Mouse (Mus musculus) forebrain, embryonic 14.5 days (tissue): ENCODE measurements around the gene Nmd3. TPM values are rescaled to one million over a fixed set of nuclear protein-coding genes. Genes with fewer than 3 reads are reported as not detected.

Experiments used
- ATAC-seq: fragments of 200-750 bp; cut with Nextera tagmentation; 2 replicates; pipeline ENCODE4 v1.8.0; 2017; ENCODE audit warnings: mild to moderate bottlenecking, moderate library complexity
- DNase-seq: peaks from one replicate; pipeline ENCODE4 v3.0.0-alpha.2; 2015; ENCODE audit warnings: low spot score
- H3K27ac ChIP-seq: fragments of 300-500 bp; sonication (generic); 2 replicates; pipeline ENCODE4 v1.5.1; 2014; ENCODE audit warnings: low read depth, mild to moderate bottlenecking, control low read depth, low read length, moderate library complexity
- H3K27me3 ChIP-seq: fragments of 300-500 bp; sonication (generic); replicated peaks from 2 replicates; pipeline ENCODE4 v1.6.1; 2014; ENCODE audit warnings: low read length, control low read depth, mixed read lengths; ENCODE audit not compliant: control insufficient read depth, insufficient read depth
- H3K36me3 ChIP-seq: fragments of 300-500 bp; sonication (generic); 2 replicates; pipeline ENCODE4 v1.6.1; 2014; ENCODE audit warnings: low read length, control low read depth; ENCODE audit not compliant: control insufficient read depth, insufficient read depth
- H3K4me1 ChIP-seq: fragments of 300-500 bp; sonication (generic); 2 replicates; pipeline ENCODE4 v1.6.1; 2014; ENCODE audit warnings: antibody characterized with exemption, low read length, control low read depth; ENCODE audit not compliant: control insufficient read depth, insufficient read depth
- H3K4me2 ChIP-seq: fragments of 300-500 bp; sonication (generic); 2 replicates; pipeline ENCODE4 v1.6.1; 2014; ENCODE audit warnings: mild to moderate bottlenecking, control low read depth, low read length
- H3K4me3 ChIP-seq: fragments of 300-500 bp; sonication (generic); 2 replicates; pipeline ENCODE4 v1.5.1; 2014; ENCODE audit warnings: low read depth, low read length, control low read depth
- H3K9ac ChIP-seq: fragments of 300-500 bp; sonication (generic); 2 replicates; pipeline ENCODE4 v1.6.1; 2014; ENCODE audit warnings: mild to moderate bottlenecking, low read length, control low read depth, moderate library complexity
- H3K9me3 ChIP-seq: fragments of 300-500 bp; sonication (generic); replicated peaks from 2 replicates; pipeline ENCODE4 v1.6.1; 2016; ENCODE audit warnings: low read length, control low read depth, mixed read lengths; ENCODE audit not compliant: control insufficient read depth
- WGBS: fragments of 180-500 bp; shearing (Covaris S2); extraction: QIAGEN DNeasy Blood & Tissue Kit; methylation state at CpG from one replicate; pipeline ENCODE4 v1.1.7; 2014; 5-methylcytosine and 5-hydroxymethylcytosine counted together
- polyA plus RNA-seq: library from polyadenylated mRNA; unstranded; fragments of >200 nt; fragmentation: Nextera tagmentation; extraction: Ambion mirVana; gene quantifications from 2 replicates; pipeline ENCODE4 v1.2.1, GENCODE M21; 2014

The Nmd3 gene
- polyA plus RNA-seq, 1 experiment from 2014 or later = 136 TPM

DNA sequence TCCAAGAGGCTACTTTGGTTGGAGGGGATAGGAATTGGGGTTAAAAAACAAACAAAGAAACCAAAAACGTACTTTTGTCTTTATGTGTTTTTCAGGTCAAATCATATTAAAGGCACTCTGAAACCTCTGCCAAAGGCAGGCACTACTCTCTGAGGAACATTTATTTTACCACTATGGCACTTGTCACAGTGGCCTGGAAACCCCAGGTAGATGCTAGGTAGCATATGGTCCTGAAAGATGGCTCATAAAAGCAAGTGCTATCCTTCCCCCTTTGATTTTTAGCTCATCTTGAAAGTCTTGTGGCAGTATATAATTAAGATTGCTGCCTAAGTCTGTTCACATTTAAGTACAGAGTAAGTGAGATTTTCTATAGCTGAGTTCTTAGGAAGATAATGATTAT lies 35.7 kb downstream of the Nmd3 start:
- Histone ChIP-seq H3K4me2 (no peak overlapping the region), H3K4me1 (no peaks in the 10 kb centered on the region), H3K9me3 (no peaks in the 10 kb centered on the region), H3K27me3 (no peaks in the 10 kb centered on the region), H3K36me3 (peaks cover 46% of the 10 kb centered on the region), H3K27ac (no peak overlapping the region), H3K9ac (no peak overlapping the region), H3K4me3 (no peak overlapping the region)
- WGBS = 92% methylated on average over 1 of the region's 1 CpGs
- ATAC-seq (no peak), DNase-seq (no peak)

- ATAC-seq (no peak), DNase-seq (no peak)
- no peak overlapping the region for H3K4me3 ChIP-seq
- WGBS = 96% methylated on average over 6 of the region's 6 CpGs
- H3K27me3 ChIP-seq = no peaks in the 10 kb centered on the region
- H3K9me3 ChIP-seq = no peaks in the 10 kb centered on the region
- no peak overlapping the region for H3K9ac ChIP-seq
- peaks cover 23% of the 10 kb centered on the region; the same call in 1 of the 2 replicates for H3K36me3 ChIP-seq
- H3K27ac ChIP-seq = no peak overlapping the region
- H3K4me1 ChIP-seq = no peaks in the 10 kb centered on the region
- H3K4me2 ChIP-seq = no peak overlapping the region
Measured at GRCm38 (mm10) chr3:69760081-69760480, 38.3 kb downstream of the Nmd3 start.

- H3K4me3 ChIP-seq = no peak overlapping the region
- 86% methylated on average over 4 of the region's 4 CpGs for WGBS
- no peaks in the 10 kb centered on the region for H3K9me3 ChIP-seq
- H3K9ac ChIP-seq = no peak overlapping the region
- no peak overlapping the region for H3K4me2 ChIP-seq
- no peak overlapping the region for H3K27ac ChIP-seq
- ATAC-seq = no peak
- no peaks in the 10 kb centered on the region for H3K27me3 ChIP-seq
- no peaks in the 10 kb centered on the region for H3K4me1 ChIP-seq
- peaks cover 26% of the 10 kb centered on the region; the same call in 1 of the 2 replicates for H3K36me3 ChIP-seq
- no peak for DNase-seq
Measured at GRCm38 (mm10) chr3:69761195-69761594, 39.4 kb downstream of the Nmd3 start.

DNA sequence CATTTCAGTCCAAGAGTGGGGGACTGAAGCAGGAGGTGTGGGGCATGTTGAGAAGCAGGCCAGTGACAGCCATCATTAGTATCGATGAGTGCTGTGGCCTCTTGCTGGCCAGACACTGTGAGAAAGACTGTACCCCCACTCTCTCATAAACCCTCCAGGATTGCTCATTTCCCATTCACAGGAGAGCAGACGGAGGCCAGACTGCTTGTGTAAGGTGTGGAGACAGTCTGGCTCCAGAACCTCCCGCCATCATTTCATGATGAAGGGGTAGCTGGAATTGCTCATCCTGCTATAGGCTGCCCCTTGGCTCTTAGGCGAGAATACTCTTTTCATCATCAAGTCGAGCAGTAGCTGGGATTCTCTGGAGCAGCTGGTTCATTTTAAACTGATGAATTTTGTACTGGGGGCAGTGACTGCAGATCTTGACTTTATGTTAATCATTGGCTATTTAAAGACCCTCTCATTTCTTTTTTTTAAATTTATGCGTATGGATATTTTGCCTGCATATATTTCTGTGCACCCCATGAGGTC lies 41.1 kb downstream of the Nmd3 start:
- no peak overlapping the region for H3K27ac ChIP-seq
- H3K4me3 ChIP-seq = no peak overlapping the region
- DNase-seq = no peak
- no peak overlapping the region for H3K4me2 ChIP-seq
- 85% methylated on average over 6 of the region's 6 CpGs for WGBS
- H3K4me1 ChIP-seq = no peaks in the 10 kb centered on the region
- no peak overlapping the region for H3K9ac ChIP-seq
- no peaks in the 10 kb centered on the region for H3K27me3 ChIP-seq
- no peaks in the 10 kb centered on the region for H3K9me3 ChIP-seq
- H3K36me3 ChIP-seq = peaks cover 25% of the 10 kb centered on the region; the same call in 1 of the 2 replicates
- ATAC-seq = no peak

GRCm38 (mm10) chr3:69763630-69764565 lies 42.1 kb downstream of the Nmd3 start:
- no peak overlapping the region for H3K9ac ChIP-seq
- DNase-seq (no peak), ATAC-seq (no peak)
- H3K9me3 ChIP-seq = no peaks in the 10 kb centered on the region
- H3K27me3 ChIP-seq = no peaks in the 10 kb centered on the region
- H3K36me3 ChIP-seq = peaks cover 18% of the 10 kb centered on the region; the same call in 1 of the 2 replicates
- H3K4me1 ChIP-seq = no peaks in the 10 kb centered on the region
- WGBS = 93% methylated on average over 21 of the region's 21 CpGs
- H3K4me2 ChIP-seq = no peak overlapping the region
- no peak overlapping the region for H3K4me3 ChIP-seq
- H3K27ac ChIP-seq = no peak overlapping the region

GRCm38 (mm10) chr3:69765206-69765605 lies 43.4 kb downstream of the Nmd3 start:
- ATAC-seq = no peak
- Histone ChIP-seq H3K4me3 (no peak overlapping the region), H3K9ac (no peak overlapping the region), H3K27ac (no peak overlapping the region), H3K9me3 (no peaks in the 10 kb centered on the region), H3K4me1 (no peaks in the 10 kb centered on the region), H3K4me2 (no peak overlapping the region), H3K36me3 (peaks cover 10% of the 10 kb centered on the region; the same call in 1 of the 2 replicates), H3K27me3 (no peaks in the 10 kb centered on the region)
- DNase-seq = no peak
- WGBS = 96% methylated on average over 11 of the region's 11 CpGs

GRCm38 (mm10) chr3:69769150-69769549 lies 47.4 kb downstream of the Nmd3 start:
- no peak overlapping the region for H3K4me3 ChIP-seq
- H3K36me3 ChIP-seq = peaks cover 10% of the 10 kb centered on the region; the same call in 1 of the 2 replicates
- DNase-seq (no peak), ATAC-seq (no peak)
- no peaks in the 10 kb centered on the region for H3K4me1 ChIP-seq
- H3K9me3 ChIP-seq = no peaks in the 10 kb centered on the region
- no peaks in the 10 kb centered on the region for H3K27me3 ChIP-seq
- no peak overlapping the region for H3K9ac ChIP-seq
- no peak overlapping the region for H3K27ac ChIP-seq
- WGBS = 96% methylated on average over 4 of the region's 4 CpGs
- H3K4me2 ChIP-seq = no peak overlapping the region

GRCm38 (mm10) chr3:69773356-69773755 lies 51.6 kb downstream of the Nmd3 start:
- no peaks in the 10 kb centered on the region for H3K4me1 ChIP-seq
- no peaks in the 10 kb centered on the region for H3K9me3 ChIP-seq
- H3K4me2 ChIP-seq = no peak overlapping the region
- ATAC-seq (no peak), DNase-seq (no peak)
- H3K36me3 ChIP-seq = no peaks in the 10 kb centered on the region
- H3K9ac ChIP-seq = no peak overlapping the region
- H3K27me3 ChIP-seq = no peaks in the 10 kb centered on the region
- H3K4me3 ChIP-seq = no peak overlapping the region
- 93% methylated on average over 4 of the region's 4 CpGs for WGBS
- no peak overlapping the region for H3K27ac ChIP-seq

GRCm38 (mm10) chr3:69779246-69779796 lies 57.5 kb downstream of the Nmd3 start:
- Histone ChIP-seq H3K4me1 (no peaks in the 10 kb centered on the region), H3K27ac (no peak overlapping the region), H3K9me3 (no peaks in the 10 kb centered on the region), H3K4me2 (no peak overlapping the region), H3K4me3 (no peak overlapping the region), H3K36me3 (no peaks in the 10 kb centered on the region), H3K9ac (no peak overlapping the region), H3K27me3 (no peaks in the 10 kb centered on the region)
- 85% methylated on average over 4 of the region's 4 CpGs for WGBS
- no peak for ATAC-seq
- DNase-seq = no peak
